Mouse (Mus musculus) T-cell, adult 66 days (primary cell): Measurements from ENCODE around the gene Ccl4. TPM values are rescaled to one million over a fixed set of nuclear protein-coding genes. Genes with fewer than 3 reads are reported as not detected.

Source experiments
- total RNA-seq, 2 experiments: library from RNA; stranded (reverse); gene quantifications; 3 replicates in 1 of 2; 4 replicates in 1 of 2; pipeline ENCODE4 v1.2.4; 2023

Ccl4 gene
- total RNA-seq: 10 to 100 TPM in 1 of 2 experiments, 1 to 10 TPM in 1; 6.7 to 11.1 TPM

GRCm38 (mm10) chr11:83662204-83662603 lies at the start of gene Ccl4:
Gene Ccl4, plus strand, starts transcription at chr11:83662584.

DNA sequence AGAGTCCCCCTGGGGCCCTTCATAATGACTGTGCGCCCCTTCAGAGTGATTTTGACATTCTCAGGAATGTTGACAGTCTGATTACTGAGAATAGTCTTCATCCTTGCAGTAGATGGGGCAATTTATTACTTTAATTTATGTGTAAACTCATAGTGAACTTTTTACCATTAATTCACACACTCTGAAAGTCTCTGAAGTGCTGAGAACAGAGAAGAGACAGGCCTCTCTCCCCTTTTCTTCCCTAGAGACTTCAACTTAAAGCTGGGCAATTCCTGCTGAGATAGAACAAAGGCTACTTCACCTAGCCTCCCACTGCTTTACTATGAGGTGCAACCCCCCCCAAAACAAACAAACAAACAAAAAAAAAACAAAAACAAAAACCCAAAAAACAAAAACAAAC lies 16.9 kb upstream of the Ccl4 start, which contains the start of gene Rpl9-ps1:
TSS of gene Rpl9-ps1 (minus strand) at position 101 of the 400 bp plus-strand sequence.

DNA sequence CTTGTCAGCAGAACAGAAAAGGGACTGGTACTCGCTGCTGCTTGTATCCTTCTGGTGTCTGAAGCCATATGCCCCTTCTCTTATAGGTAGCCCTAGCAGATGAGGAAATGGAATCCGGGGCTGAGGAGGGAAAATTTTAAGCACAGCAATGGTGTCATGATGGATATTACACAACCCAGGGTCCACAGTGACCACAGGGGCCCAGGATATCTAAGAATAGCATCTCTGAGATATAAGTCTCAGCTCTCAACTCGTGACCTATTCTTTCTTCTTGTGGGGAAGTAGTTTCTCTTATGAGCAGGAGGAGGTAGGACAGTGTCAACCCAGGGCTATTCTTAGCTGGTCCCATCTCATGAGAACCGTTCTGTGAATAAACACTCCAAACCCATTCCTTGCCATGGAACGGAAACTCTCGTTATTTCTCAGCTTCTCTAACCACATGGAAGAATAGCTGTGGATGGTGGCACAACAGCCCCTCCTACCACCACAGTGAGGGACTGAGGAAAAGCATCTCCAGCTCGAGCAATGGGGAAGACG lies 13.0 kb upstream of the Ccl4 start, which contains the start of gene Ccl3:
TSS of gene Ccl3 (minus strand) at position 51 of the 537 bp plus-strand sequence.

DNA sequence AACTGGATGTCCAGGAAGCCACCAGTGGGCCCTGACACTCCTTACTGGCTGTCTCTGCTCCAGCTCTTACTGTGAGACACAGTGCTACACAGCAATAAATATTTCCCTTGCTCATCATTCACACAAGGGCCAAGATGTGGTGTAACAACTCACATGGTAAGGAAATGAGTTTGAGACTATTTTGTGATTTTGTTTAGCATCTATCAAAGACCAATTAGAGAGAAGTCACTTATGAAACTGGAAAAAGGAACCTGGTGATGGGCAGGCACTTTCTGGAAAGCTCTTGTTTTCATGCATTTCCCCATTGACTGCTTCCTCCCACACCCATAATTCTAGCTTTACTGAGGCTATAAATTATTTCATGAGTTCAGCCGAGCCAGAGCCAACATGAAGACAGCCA lies 41.3 kb downstream of the Ccl4 start, which contains the start of gene Wfdc17:
TSS of gene Wfdc17 (plus strand) at position 287 of the 400 bp plus-strand sequence.

DNA sequence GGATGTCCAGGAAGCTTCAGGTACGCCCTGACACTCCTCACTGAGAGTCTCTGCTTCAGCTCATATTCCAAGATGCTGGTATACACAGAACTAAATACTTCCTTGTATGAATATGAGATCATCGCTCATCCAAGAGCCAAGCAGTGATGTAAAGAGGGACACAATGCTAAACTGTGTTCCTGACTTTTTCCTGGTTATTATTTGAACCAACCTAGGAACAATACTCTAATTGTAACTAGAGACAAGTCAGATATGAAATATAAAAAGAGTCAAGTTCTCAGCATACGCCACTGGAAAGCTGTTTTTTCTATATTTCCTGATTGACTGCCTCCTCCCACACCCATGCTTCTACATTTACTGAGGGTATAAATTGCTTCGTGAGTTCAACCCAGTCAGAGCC lies 46.3 kb downstream of the Ccl4 start, which contains the start of gene Wfdc18:
TSS of gene Wfdc18 (plus strand) at position 301 of the 400 bp plus-strand sequence.

Other genes starting within 250 kb of the Ccl4 start
- not detected for gene Gas2l2, start 233.1 kb upstream of the Ccl4 start, total RNA-seq
- 1 to 10 TPM in 1 of 2 experiments, not detected in 1; 1.6 TPM for gene 1700020L24Rik, start 224.9 kb upstream of the Ccl4 start, total RNA-seq
- not detected for gene Mmp28, start 199.5 kb upstream of the Ccl4 start, total RNA-seq
- gene Taf15, start 189.5 kb upstream of the Ccl4 start, total RNA-seq: 100 to 1,000 TPM; 143 to 160 TPM
- 1 to 10 TPM; 1.6 to 2.4 TPM for gene Heatr9, start 140.4 kb upstream of the Ccl4 start, total RNA-seq
- 100 to 1,000 TPM; 176 to 217 TPM for gene Ccl5, start 132.1 kb upstream of the Ccl4 start, total RNA-seq
- gene Ccl9, start 83.9 kb upstream of the Ccl4 start, total RNA-seq: under 1 TPM in 1 of 2 experiments, not detected in 1; 0.29 TPM
- gene Ccl6, start 69.5 kb upstream of the Ccl4 start, total RNA-seq: 1 to 10 TPM in 1 of 2 experiments, not detected in 1; 1.7 TPM
- not detected for gene Rpl9-ps1, start 17.0 kb upstream of the Ccl4 start, total RNA-seq
- gene Ccl3, start 13.2 kb upstream of the Ccl4 start, total RNA-seq: 1 to 10 TPM; 4.0 to 5.4 TPM
- not detected for gene Wfdc17, start 41.4 kb downstream of the Ccl4 start, total RNA-seq
- gene Wfdc18, start 46.4 kb downstream of the Ccl4 start, total RNA-seq: not detected
- gene Wfdc21, start 84.4 kb downstream of the Ccl4 start, total RNA-seq: not detected
- gene Heatr6, start 91.1 kb downstream of the Ccl4 start, total RNA-seq: 10 to 100 TPM; 41.7 to 42.6 TPM
- gene Hnf1b, start 187.5 kb downstream of the Ccl4 start, total RNA-seq: not detected